Mouse (Mus musculus): Measurements from ENCODE around the gene Nrip1.

- TF ChIP-seq GATA1 (IDR thresholded peaks at IDR 0.05; ENCODE audit: borderline replicate concordance, low read length) (no peak), CTCF (IDR thresholded peaks at IDR 0.05; ENCODE audit: low read depth, low read length) (no peak)
Measured at GRCm38 (mm10) chr16:76365237-76365636, 8.4 kb downstream of the Nrip1 start.
